Mouse (Mus musculus): ENCODE measurements at regions not wholly inside any gene's neighbourhood (a gene's known extent, or its start where the extent isn't known, plus 50 kb on each side); places are given as distances from the start of the nearest gene placed in this dataset.
"Not testable (repeated sequence)": the region's sequence is repeated elsewhere in the genome, so short reads cannot be mapped to it uniquely, and the experiment has no call there.

DNA sequence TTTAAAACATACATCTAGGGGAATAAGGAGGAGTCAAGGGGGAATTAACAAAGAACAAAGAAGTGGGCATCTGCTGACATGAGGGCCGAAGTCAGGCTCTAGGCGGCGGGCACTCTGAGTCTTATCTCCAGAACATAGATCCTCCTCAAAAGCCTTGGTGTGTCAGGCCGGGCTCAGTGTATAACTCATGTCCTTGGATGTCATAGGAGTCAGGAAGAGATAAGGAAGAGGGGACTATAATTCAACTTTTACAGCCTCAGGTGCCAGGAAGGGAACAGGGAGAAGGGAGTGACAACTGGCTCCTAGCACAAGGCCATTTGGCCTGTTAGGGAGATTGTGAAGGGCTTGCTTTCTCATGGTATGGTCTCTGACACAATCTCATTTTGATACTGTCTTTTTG is 185.9 kb upstream of the Ube2e2 start:
- H3K4me1 ChIP-seq; H3K9me3 ChIP-seq (replicated peaks); H3K36me3 ChIP-seq; H3K27me3 ChIP-seq (ENCODE audit: low read depth, poor library complexity, severe bottlenecking); DNase-seq (ENCODE audit: low spot score); H3K4me3 ChIP-seq; H3K27ac ChIP-seq: not testable (repeated sequence)
- WGBS = 88% methylated on average over 4 of the region's 4 CpGs

DNA sequence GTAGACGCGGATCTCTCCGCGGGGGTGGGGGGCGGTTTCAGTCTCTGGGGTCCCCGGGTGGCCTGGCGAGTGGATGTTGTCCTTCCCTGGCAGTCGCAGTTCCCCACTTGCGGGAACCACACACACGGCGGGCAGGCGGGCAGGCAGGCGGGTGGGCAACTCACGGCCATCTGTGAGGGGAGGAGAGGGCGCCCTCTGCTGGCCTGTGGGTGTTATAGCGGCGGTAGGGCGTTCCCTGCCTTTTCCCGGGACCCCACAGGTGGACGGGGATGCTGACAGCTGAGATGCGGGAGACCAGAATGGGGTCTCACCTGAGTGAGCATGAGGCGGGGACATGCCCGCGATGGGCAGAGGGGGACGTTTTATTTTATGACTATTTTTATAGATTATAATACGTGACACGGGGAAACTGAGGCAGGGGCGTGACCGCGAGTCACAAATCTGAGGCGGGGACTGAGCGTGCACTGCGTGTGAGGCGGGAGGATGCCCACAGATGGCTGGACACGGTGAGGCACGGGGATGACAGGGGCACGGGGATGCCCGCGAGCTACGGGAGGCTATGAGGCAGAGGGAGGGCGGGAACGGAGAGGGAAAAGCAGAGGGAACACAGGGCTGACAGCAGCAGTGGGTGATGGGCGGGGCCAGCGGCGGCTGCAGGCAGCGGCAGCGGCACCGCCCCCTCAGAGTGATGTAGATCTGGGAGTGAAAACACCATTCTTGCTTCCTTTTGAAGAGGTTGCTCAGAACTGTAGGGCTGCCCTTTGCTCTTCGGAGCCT is 148.1 kb upstream of the Ube2e2 start:
- Histone ChIP-seq H3K4me1 (peaks cover 8% of the 10 kb centered on the region), H3K27me3 (ENCODE audit: low read depth, poor library complexity, severe bottlenecking) (no peaks in the 10 kb centered on the region), H3K9me3 (replicated peaks) (no peaks in the 10 kb centered on the region), H3K36me3 (no peaks in the 10 kb centered on the region), H3K4me3 (peak overlapping the region; percentile 56), H3K27ac (0 out of 2 replicates have a peak overlapping the region, but pooled peaks have one; percentile 50)
- peak; percentile 88 for DNase-seq (ENCODE audit: low spot score)
- whole genome bisulfite sequencing = 3% methylated on average over 47 of the region's 49 CpGs

DNA sequence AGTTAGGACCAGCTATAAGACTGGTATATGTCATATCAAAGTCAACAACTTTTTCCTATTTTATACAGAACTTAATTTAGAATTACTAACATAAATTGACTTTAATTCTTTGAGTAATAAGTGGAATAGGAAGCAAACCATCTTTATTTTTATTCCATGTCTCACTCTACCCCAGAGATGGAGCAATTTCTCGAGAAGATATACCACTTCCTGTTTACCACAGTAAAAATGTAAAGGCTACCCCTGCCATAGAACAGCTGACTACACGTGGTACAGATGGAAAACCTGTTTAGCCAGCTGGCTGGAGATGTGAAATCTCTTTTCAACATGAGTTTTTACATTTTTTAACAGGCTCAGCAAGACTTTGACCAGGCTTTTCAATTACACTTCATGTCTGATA is 126.0 kb upstream of the Ube2e2 start:
- no peak overlapping the region for H3K4me3 ChIP-seq
- no peak for DNase-seq (ENCODE audit: low spot score)
- no peak overlapping the region for H3K27ac ChIP-seq
- H3K27me3 ChIP-seq (ENCODE audit: low read depth, poor library complexity, severe bottlenecking) = no peaks in the 10 kb centered on the region
- 59% methylated on average over 2 of the region's 2 CpGs for WGBS
- H3K9me3 ChIP-seq (replicated peaks) = no peaks in the 10 kb centered on the region
- H3K36me3 ChIP-seq = no peaks in the 10 kb centered on the region
- H3K4me1 ChIP-seq = no peaks in the 10 kb centered on the region

DNA sequence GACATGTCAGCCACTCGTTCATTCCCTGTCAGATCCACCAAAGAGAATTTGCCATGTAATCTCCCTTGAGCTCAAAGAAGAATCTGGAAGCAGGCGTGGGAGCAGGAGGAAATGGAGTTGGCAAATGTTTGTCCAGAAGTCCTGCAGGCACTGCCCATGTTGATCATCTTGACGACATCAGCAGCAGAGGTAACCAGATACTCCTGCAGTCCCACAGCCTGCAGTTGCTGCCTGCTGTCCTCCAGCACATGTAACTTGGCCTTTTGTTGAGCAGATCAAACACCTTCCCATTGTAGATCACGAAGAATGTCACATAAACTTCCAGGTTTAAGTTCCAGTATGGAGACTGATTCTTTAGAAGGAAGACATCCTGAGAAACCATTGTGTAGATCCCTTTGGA is 121.3 kb upstream of the Ube2e2 start:
- Histone ChIP-seq H3K4me1 (no peaks in the 10 kb centered on the region), H3K9me3 (replicated peaks) (no peaks in the 10 kb centered on the region)
- WGBS = 70% methylated on average over 4 of the region's 4 CpGs

DNA sequence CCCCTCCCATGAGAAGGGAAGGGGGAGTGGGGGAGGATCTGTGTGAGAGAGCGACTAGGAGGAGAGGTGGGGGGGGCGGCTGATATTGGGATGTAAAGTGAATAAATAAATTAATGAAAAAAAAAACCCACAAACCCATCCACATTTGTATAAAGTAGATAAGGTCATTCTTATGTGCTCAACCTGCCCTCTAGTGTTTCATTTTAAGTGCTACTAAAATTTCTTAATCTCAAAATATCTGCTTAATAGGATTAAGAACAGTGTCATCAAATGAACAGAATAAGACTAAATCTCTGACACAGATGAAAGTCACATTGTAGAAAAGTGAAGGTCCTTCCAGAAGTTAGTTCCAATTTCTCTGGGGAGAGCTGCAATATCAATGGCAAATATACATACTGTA is 119.5 kb upstream of the Ube2e2 start:
- not testable (repeated sequence) for H3K36me3 ChIP-seq; H3K4me3 ChIP-seq; H3K27ac ChIP-seq; DNase-seq (ENCODE audit: low spot score); H3K27me3 ChIP-seq (ENCODE audit: low read depth, poor library complexity, severe bottlenecking); H3K4me1 ChIP-seq; H3K9me3 ChIP-seq (replicated peaks)
- WGBS = 95% methylated on average over 2 of the region's 2 CpGs

More for the DNA sequence above, 121.3 kb upstream of the Ube2e2 start:
- Histone ChIP-seq H3K27ac (no peak overlapping the region), H3K27me3 (ENCODE audit: low read depth, poor library complexity, severe bottlenecking) (no peaks in the 10 kb centered on the region), H3K4me3 (no peak overlapping the region), H3K36me3 (no peaks in the 10 kb centered on the region)
- no peak for DNase-seq (ENCODE audit: low spot score)

DNA sequence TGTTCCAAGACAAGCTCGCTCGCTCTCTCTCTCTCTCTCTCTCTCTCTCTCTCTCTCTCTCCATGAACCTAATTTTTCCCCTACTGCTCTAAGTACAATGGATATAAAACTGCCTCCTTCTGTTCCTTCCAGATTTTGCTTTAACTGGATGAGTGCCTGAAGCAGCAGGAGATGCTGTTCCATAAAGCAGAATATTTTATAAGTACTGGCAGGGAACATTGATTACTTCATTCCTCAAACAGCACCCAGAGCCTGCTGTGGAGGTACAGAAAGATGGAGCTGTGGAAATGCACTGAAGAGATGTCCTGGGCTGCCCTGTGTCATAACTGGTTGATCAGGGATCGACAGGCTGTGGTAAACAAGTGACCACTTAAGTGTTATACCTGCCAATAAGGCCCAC is 89.8 kb upstream of the Ube2e2 start:
- DNase-seq (ENCODE audit: low spot score) = no peak
- Histone ChIP-seq H3K27ac (no peak overlapping the region), H3K4me1 (no peaks in the 10 kb centered on the region), H3K36me3 (no peaks in the 10 kb centered on the region), H3K27me3 (ENCODE audit: low read depth, poor library complexity, severe bottlenecking) (no peaks in the 10 kb centered on the region), H3K4me3 (no peak overlapping the region), H3K9me3 (replicated peaks) (no peaks in the 10 kb centered on the region)
- WGBS = 94% methylated on average over 3 of the region's 3 CpGs

DNA sequence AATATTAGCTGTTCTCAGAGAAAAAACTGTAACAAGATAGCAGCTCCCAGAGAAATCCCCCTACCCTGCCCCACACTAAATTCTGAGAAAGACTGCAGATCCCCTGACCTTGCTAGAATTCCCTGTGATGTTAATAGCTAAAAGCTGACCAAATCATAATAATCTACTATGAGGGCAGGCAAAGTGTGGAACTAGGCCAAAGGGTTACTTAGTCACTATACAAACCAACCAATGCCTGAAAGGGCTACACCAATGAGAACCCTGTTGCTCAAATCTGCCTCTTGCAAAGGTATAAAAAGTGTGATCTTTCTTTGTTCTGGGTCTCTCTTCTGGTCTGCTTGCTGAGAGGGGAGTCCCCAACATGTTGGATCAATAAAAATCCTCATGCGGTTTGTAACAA is 69.8 kb upstream of the Ube2e2 start:
- H3K9me3 ChIP-seq (replicated peaks) = no peaks in the 10 kb centered on the region
- H3K4me1 ChIP-seq = no peaks in the 10 kb centered on the region
- no peak for DNase-seq (ENCODE audit: low spot score)
- 88% methylated on average over 1 of the region's 1 CpGs for WGBS
- H3K36me3 ChIP-seq = no peaks in the 10 kb centered on the region
- H3K4me3 ChIP-seq = no peak overlapping the region
- H3K27ac ChIP-seq = no peak overlapping the region
- H3K27me3 ChIP-seq (ENCODE audit: low read depth, poor library complexity, severe bottlenecking) = no peaks in the 10 kb centered on the region

DNA sequence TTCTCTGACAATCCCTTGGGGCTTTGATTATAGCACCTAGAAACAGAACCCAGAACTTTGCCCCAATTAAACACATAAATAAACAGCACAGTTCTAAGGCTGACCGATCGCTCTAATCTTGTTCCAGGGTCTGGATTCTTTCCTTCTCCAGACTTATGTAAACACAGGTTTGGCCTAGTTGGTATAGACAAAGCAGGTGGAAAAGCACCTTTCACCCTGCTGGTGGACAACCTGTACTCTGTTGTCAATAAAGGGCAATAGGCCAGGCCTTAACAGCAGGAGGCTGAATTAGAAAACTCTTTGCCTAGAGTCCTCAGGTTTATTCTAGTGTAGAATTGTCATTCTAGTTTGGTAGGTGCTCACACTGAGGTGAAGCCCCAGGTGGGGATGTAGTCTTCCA is 69.2 kb upstream of the Ube2e2 start:
- Histone ChIP-seq H3K4me3 (no peak overlapping the region), H3K36me3 (no peaks in the 10 kb centered on the region), H3K9me3 (replicated peaks) (no peaks in the 10 kb centered on the region), H3K27me3 (ENCODE audit: low read depth, poor library complexity, severe bottlenecking) (no peaks in the 10 kb centered on the region), H3K4me1 (no peaks in the 10 kb centered on the region), H3K27ac (no peak overlapping the region)
- DNase-seq (ENCODE audit: low spot score) = no peak
- 84% methylated on average over 2 of the region's 2 CpGs for WGBS
